Mouse (Mus musculus) kidney, adult 2 months (tissue): ENCODE data around the gene Adamtsl2.

ENCODE experiments used
- CTCF ChIP-seq: fragments of 200-500 bp; conservative IDR thresholded peaks from 2 replicates; pipeline ENCODE4 v1.5.1; 2011; ENCODE audit warnings: low read depth, mild to moderate bottlenecking, control low read depth, low read length, moderate library complexity, mixed read lengths; ENCODE audit not compliant: insufficient read depth, insufficient read length
- POLR2A ChIP-seq: fragments of 200-500 bp; IDR thresholded peaks from one replicate; pipeline ENCODE4 v1.6.1; 2011; ENCODE audit warnings: low read depth, low read length, control low read depth

- TF ChIP-seq POLR2A (no peak), CTCF (no peak)
These were observed 8.8 kb upstream of the Adamtsl2 start for GRCm38 (mm10) chr2:27070247-27070813.
